Mouse (Mus musculus): ENCODE data around the gene Fryl. TPM values are rescaled to one million over a fixed set of nuclear protein-coding genes. Genes with fewer than 3 reads are reported as not detected.
"Not testable (repeated sequence)": the region's sequence is repeated elsewhere in the genome, so short reads cannot be mapped to it uniquely, and the experiment has no call there.

Fryl gene
- polyA plus RNA-seq, 1 experiment: 27.6 TPM

- TF ChIP-seq FLI1 (IDR thresholded peaks at IDR 0.05; ENCODE audit: low read length) (no peak), GATA1 (IDR thresholded peaks at IDR 0.05; ENCODE audit: borderline replicate concordance, low read length) (no peak)
- Histone ChIP-seq H3K4me3 (replicated peaks) (no peak overlapping the region), H3K36me3 (replicated peaks; ENCODE audit: low read length) (peaks cover 94% of the 10 kb centered on the region), H3K4me1 (no peaks in the 10 kb centered on the region), H3K27me3 (replicated peaks) (no peaks in the 10 kb centered on the region), H3K9me3 (no peaks in the 10 kb centered on the region)
Measured at GRCm38 (mm10) chr5:73061506-73062155, 194.8 kb downstream of the Fryl start.

DNA sequence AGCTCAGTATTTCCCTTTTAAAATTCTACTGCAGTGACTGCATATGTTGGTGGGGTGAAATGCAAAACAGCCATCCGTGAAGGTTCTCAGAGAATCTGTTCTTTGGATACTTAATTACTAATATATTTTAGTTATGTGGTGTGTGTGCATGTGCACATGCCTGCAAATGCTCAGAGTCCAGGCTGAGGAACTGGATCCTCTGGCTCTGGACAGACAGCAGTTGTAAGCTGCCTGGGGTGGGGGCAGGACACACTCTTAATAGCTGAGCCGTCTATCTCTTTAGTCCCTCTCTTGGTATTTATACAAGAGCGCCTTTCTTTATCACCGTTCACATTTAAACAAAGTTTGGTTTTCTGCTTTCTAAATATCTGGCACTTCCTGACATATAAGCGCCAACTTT is 199.5 kb downstream of the Fryl start:
- H3K4me1 ChIP-seq: no peaks in the 10 kb centered on the region
- no peaks in the 10 kb centered on the region for H3K27me3 ChIP-seq (replicated peaks)
- H3K9me3 ChIP-seq: no peaks in the 10 kb centered on the region
- TF ChIP-seq FLI1 (IDR thresholded peaks at IDR 0.05; ENCODE audit: low read length) (no peak), GATA1 (IDR thresholded peaks at IDR 0.05; ENCODE audit: borderline replicate concordance, low read length) (no peak)
- no peak overlapping the region for H3K4me3 ChIP-seq (replicated peaks)
- H3K36me3 ChIP-seq (replicated peaks; ENCODE audit: low read length): peaks cover 95% of the 10 kb centered on the region

GRCm38 (mm10) chr5:73056457-73056856 is 200.0 kb downstream of the Fryl start:
- no peaks in the 10 kb centered on the region for H3K27me3 ChIP-seq (replicated peaks)
- H3K4me1 ChIP-seq: no peaks in the 10 kb centered on the region
- no peak overlapping the region for H3K4me3 ChIP-seq (replicated peaks)
- TF ChIP-seq GATA1 (IDR thresholded peaks at IDR 0.05; ENCODE audit: borderline replicate concordance, low read length) (no peak), FLI1 (IDR thresholded peaks at IDR 0.05; ENCODE audit: low read length) (no peak)
- no peaks in the 10 kb centered on the region for H3K9me3 ChIP-seq
- H3K36me3 ChIP-seq (replicated peaks; ENCODE audit: low read length): peaks cover 95% of the 10 kb centered on the region

GRCm38 (mm10) chr5:73053933-73054332 is 202.5 kb downstream of the Fryl start:
- no peaks in the 10 kb centered on the region for H3K9me3 ChIP-seq
- H3K27me3 ChIP-seq (replicated peaks): no peaks in the 10 kb centered on the region
- no peak for TF ChIP-seq FLI1 (IDR thresholded peaks at IDR 0.05; ENCODE audit: low read length)
- no peak for TF ChIP-seq GATA1 (IDR thresholded peaks at IDR 0.05; ENCODE audit: borderline replicate concordance, low read length)
- peaks cover 98% of the 10 kb centered on the region for H3K36me3 ChIP-seq (replicated peaks; ENCODE audit: low read length)
- no peak overlapping the region for H3K4me3 ChIP-seq (replicated peaks)
- H3K4me1 ChIP-seq: no peaks in the 10 kb centered on the region

- no peaks in the 10 kb centered on the region for H3K4me1 ChIP-seq
- H3K27me3 ChIP-seq (replicated peaks): no peaks in the 10 kb centered on the region
- no peak overlapping the region for H3K4me3 ChIP-seq (replicated peaks)
- peaks cover 98% of the 10 kb centered on the region for H3K36me3 ChIP-seq (replicated peaks; ENCODE audit: low read length)
- no peak for TF ChIP-seq FLI1 (IDR thresholded peaks at IDR 0.05; ENCODE audit: low read length)
- TF ChIP-seq GATA1 (IDR thresholded peaks at IDR 0.05; ENCODE audit: borderline replicate concordance, low read length): no peak
- H3K9me3 ChIP-seq: peaks cover 6% of the 10 kb centered on the region
Measured at GRCm38 (mm10) chr5:73047651-73048245, 208.7 kb downstream of the Fryl start.

DNA sequence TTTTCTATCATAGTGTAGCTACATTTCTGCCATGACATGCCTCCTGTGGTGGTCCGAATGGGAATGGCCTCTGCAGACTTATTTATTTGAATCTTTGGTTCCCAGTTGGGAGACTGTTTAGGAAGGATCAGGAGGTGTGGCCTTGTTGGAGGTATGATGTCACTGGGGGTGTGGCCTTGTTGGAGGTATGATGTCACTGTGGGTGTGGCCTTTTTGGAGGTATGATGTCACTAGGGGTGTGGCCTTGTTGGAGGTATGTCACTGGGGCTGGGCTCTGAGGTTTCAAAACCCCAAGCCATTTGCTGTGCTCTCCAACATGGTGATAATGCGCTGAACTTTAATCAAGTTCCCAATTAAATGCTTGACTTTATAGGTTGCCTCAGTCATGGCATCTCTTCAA is 212.4 kb downstream of the Fryl start:
- Histone ChIP-seq H3K27me3 (replicated peaks) (no peaks in the 10 kb centered on the region), H3K9me3 (peaks cover 6% of the 10 kb centered on the region), H3K36me3 (replicated peaks; ENCODE audit: low read length) (peaks cover 79% of the 10 kb centered on the region), H3K4me3 (replicated peaks) (no peak overlapping the region), H3K4me1 (no peaks in the 10 kb centered on the region)
- TF ChIP-seq FLI1 (IDR thresholded peaks at IDR 0.05; ENCODE audit: low read length) (no peak), GATA1 (IDR thresholded peaks at IDR 0.05; ENCODE audit: borderline replicate concordance, low read length) (no peak)

- peaks cover 90% of the 10 kb centered on the region for H3K36me3 ChIP-seq (replicated peaks; ENCODE audit: low read length)
- peaks cover 19% of the 10 kb centered on the region for H3K4me1 ChIP-seq
- H3K27me3 ChIP-seq (replicated peaks): no peaks in the 10 kb centered on the region
- TF ChIP-seq FLI1 (IDR thresholded peaks at IDR 0.05; ENCODE audit: low read length): no peak
- TF ChIP-seq GATA1 (IDR thresholded peaks at IDR 0.05; ENCODE audit: borderline replicate concordance, low read length): no peak
- H3K4me3 ChIP-seq (replicated peaks): no peak overlapping the region
- no peaks in the 10 kb centered on the region for H3K9me3 ChIP-seq
Measured at GRCm38 (mm10) chr5:73032481-73032880, 223.9 kb downstream of the Fryl start.

- H3K4me1 ChIP-seq: peaks cover 14% of the 10 kb centered on the region
- H3K9me3 ChIP-seq: no peaks in the 10 kb centered on the region
- H3K4me3 ChIP-seq (replicated peaks): no peak overlapping the region
- TF ChIP-seq FLI1 (IDR thresholded peaks at IDR 0.05; ENCODE audit: low read length) (no peak), GATA1 (IDR thresholded peaks at IDR 0.05; ENCODE audit: borderline replicate concordance, low read length) (no peak)
- peaks cover 97% of the 10 kb centered on the region for H3K36me3 ChIP-seq (replicated peaks; ENCODE audit: low read length)
- no peaks in the 10 kb centered on the region for H3K27me3 ChIP-seq (replicated peaks)
Measured at GRCm38 (mm10) chr5:73028646-73029045, 227.8 kb downstream of the Fryl start.

DNA sequence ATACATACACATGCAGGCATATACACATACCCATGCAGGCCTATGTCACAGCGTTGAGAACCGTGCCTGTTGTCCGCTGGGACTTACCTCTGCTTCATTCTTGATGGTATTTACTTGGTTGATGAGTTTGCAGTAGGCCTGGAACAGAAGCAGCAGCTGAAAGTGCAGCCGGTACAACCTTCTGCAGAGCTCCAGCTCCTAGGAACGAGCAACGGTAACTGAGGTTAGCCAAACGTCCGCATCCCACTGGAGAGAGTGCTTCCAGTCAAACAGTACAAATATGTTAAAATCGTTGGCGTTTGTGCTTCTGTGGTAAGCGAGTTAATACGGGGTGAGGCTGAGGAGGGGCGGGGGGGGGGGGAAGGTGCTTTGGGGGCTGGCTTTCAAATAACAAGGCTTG is 232.6 kb downstream of the Fryl start:
- Histone ChIP-seq H3K9me3 (no peaks in the 10 kb centered on the region), H3K4me3 (replicated peaks) (no peak overlapping the region), H3K27me3 (replicated peaks) (no peaks in the 10 kb centered on the region), H3K36me3 (replicated peaks; ENCODE audit: low read length) (peaks cover 72% of the 10 kb centered on the region), H3K4me1 (no peaks in the 10 kb centered on the region)
- TF ChIP-seq GATA1 (IDR thresholded peaks at IDR 0.05; ENCODE audit: borderline replicate concordance, low read length): no peak
- no peak for TF ChIP-seq FLI1 (IDR thresholded peaks at IDR 0.05; ENCODE audit: low read length)

GRCm38 (mm10) chr5:73014745-73015144 is 241.7 kb downstream of the Fryl start:
- no peak for TF ChIP-seq GATA1 (IDR thresholded peaks at IDR 0.05; ENCODE audit: borderline replicate concordance, low read length)
- H3K4me3 ChIP-seq (replicated peaks): no peak overlapping the region
- peaks cover 18% of the 10 kb centered on the region for H3K4me1 ChIP-seq
- H3K9me3 ChIP-seq: no peaks in the 10 kb centered on the region
- no peaks in the 10 kb centered on the region for H3K36me3 ChIP-seq (replicated peaks; ENCODE audit: low read length)
- H3K27me3 ChIP-seq (replicated peaks): peaks cover 22% of the 10 kb centered on the region

GRCm38 (mm10) chr5:73013611-73014287 is 242.7 kb downstream of the Fryl start:
- Histone ChIP-seq H3K4me1 (peaks cover 18% of the 10 kb centered on the region), H3K4me3 (replicated peaks) (peak overlapping the region; percentile 89), H3K27me3 (replicated peaks) (peaks cover 22% of the 10 kb centered on the region)
- H3K36me3 ChIP-seq (replicated peaks; ENCODE audit: low read length); H3K9me3 ChIP-seq: not testable (repeated sequence)

DNA sequence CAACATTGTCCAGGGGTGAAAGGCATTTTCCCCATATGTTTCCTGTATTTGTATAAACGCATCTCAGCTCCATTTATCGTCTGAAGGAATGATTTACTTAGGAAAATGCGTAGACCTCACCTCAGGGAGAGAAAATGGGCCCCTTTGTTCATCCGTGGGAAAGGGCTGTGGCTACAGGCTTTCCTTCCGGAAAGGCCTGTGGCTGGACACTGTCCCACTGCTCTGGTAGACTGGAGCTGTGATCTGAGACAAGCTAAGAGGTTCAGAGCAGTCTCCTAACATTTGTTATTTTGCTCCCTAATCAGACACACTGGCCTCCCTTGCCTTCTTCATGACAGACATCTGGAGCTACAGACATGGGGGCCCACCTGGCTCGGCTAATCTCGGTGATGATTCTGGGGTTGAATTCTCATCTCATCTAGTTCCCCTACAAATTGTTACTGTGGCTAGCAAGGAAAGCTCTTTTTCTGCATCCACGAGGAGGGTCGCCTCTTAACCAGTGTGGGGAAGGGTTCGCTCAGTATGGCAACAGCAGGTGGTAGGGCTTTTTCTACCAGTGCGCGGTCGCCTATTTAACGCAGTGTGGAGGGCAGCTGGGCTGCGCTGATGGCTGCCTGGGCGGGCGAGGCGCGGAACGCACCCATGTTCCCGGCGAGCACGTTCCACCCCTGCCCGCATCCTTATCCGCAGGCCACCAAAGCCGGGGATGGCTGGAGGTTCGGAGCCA is 243.4 kb downstream of the Fryl start:
- not testable (repeated sequence) for H3K9me3 ChIP-seq; H3K36me3 ChIP-seq (replicated peaks; ENCODE audit: low read length)
- peaks cover 23% of the 10 kb centered on the region for H3K4me1 ChIP-seq
- peaks cover 26% of the 10 kb centered on the region for H3K27me3 ChIP-seq (replicated peaks)
- H3K4me3 ChIP-seq (replicated peaks): peak overlapping the region; percentile 74

DNA sequence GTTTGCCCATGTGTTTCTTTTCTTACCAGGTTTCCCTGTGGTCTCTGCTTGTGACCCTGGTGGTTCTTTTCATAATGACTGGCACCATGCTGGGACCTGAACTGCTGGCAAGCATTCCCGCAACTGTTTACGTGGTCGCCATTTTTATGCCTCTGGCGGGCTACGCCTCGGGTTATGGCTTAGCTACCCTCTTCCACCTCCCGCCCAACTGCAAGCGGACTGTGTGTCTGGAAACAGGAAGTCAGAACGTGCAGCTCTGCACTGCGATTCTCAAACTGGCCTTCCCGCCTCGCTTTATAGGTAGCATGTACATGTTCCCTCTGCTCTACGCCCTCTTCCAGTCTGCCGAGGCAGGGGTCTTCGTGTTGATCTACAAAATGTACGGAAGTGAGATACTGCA is 244.6 kb downstream of the Fryl start:
- Histone ChIP-seq H3K4me1 (peaks cover 32% of the 10 kb centered on the region), H3K27me3 (replicated peaks) (peaks cover 32% of the 10 kb centered on the region)
- not testable (repeated sequence) for H3K9me3 ChIP-seq; H3K36me3 ChIP-seq (replicated peaks; ENCODE audit: low read length); H3K4me3 ChIP-seq (replicated peaks)
